Mouse (Mus musculus) kidney, embryonic 15.5 days (tissue): ENCODE results near the gene Als2. TPM values are rescaled to one million over a fixed set of nuclear protein-coding genes. Genes with fewer than 3 reads are reported as not detected.

Experiments used
- ATAC-seq: fragments of 200-750 bp; cut with Nextera tagmentation; replicated peaks from 2 replicates; pipeline ENCODE4 v1.8.0; 2017; ENCODE audit warnings: moderate TSS enrichment; ENCODE audit not compliant: low FRiP score
- H3K27ac ChIP-seq: fragments of 300-500 bp; sonication (generic); 2 replicates; pipeline ENCODE4 v1.5.1; 2015; ENCODE audit warnings: mild to moderate bottlenecking, inconsistent platforms
- H3K27me3 ChIP-seq: fragments of 300-500 bp; sonication (generic); 2 replicates; pipeline ENCODE4 v1.6.1; 2015; ENCODE audit warnings: inconsistent platforms
- H3K36me3 ChIP-seq: fragments of 300-500 bp; sonication (generic); 2 replicates; pipeline ENCODE4 v1.6.1; 2015; ENCODE audit warnings: inconsistent platforms
- H3K4me1 ChIP-seq: fragments of 300-500 bp; sonication (generic); 2 replicates; pipeline ENCODE4 v1.6.1; 2015; ENCODE audit warnings: inconsistent platforms
- H3K4me2 ChIP-seq: fragments of 300-500 bp; sonication (generic); 2 replicates; pipeline ENCODE4 v1.6.1; 2015; ENCODE audit warnings: moderate library complexity, mild to moderate bottlenecking, inconsistent platforms
- H3K4me3 ChIP-seq: fragments of 300-500 bp; sonication (generic); replicated peaks from 2 replicates; pipeline ENCODE4 v1.5.1; 2015; ENCODE audit warnings: mild to moderate bottlenecking, inconsistent platforms
- H3K9ac ChIP-seq: fragments of 300-500 bp; sonication (generic); 2 replicates; pipeline ENCODE4 v1.6.1; 2015; ENCODE audit warnings: mild to moderate bottlenecking, inconsistent platforms
- H3K9me3 ChIP-seq: fragments of 300-500 bp; sonication (generic); replicated peaks from 2 replicates; pipeline ENCODE4 v1.6.1; 2016; ENCODE audit warnings: inconsistent platforms
- WGBS: fragments of 180-500 bp; shearing (Covaris S2); methylation state at CpG from one replicate; pipeline ENCODE4 v1.1.7; 2015; ENCODE audit warnings: mixed read lengths; 5-methylcytosine and 5-hydroxymethylcytosine counted together
- polyA plus RNA-seq: library from polyadenylated mRNA; unstranded; fragments of >200 nt; fragmentation: Nextera tagmentation; extraction: Ambion mirVana; gene quantifications from 2 replicates; pipeline ENCODE4 v1.2.1, GENCODE M21; 2015

Gene Als2
- polyA plus RNA-seq, 1 experiment from 2014 or later = 12.9 TPM

DNA sequence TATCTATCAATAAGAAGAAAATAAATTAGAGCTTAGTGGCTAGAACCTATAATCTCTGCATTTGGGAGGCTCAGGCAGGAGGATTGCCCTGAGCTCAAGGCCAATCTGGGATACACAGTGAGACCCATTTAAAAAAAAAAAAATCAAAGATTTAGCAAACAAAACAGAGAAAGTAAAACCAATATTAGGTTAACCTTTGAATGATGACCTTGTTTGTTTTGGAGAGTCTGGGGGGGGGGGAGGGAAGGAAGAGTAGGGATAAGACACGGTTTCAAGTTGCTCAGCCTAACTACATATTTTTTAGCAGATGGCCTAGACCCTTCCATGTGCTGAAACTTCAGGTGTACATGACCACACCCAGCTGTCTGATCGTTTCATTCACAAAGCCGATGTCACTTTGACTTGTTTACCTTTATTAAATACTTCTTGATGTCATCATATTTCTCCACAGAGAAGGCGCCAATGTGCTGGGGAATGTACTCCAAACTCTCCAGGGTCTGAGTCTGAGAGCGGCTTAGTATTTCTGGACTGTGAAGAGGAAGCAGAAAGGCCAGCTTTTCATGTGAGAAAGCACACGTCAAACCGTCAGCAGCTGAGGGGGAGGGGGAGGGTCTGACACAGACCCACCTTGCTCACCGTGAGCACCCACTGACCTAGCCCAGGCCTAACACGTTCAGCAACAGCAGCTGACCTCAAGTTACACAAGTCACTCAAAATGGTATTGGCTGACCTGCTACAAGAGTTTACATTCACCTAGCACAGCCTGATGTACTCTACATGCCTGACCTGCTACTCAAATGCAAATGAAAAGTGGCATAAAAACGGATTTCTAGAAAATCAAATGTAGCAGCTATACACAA is 62.3 kb downstream of the Als2 start:
- Histone ChIP-seq H3K4me3 (no peak overlapping the region), H3K27ac (no peak overlapping the region), H3K9me3 (no peaks in the 10 kb centered on the region), H3K4me1 (no peaks in the 10 kb centered on the region), H3K27me3 (no peaks in the 10 kb centered on the region), H3K4me2 (no peak overlapping the region), H3K9ac (no peak overlapping the region), H3K36me3 (peaks cover 51% of the 10 kb centered on the region)
- 67% methylated on average over 10 of the region's 10 CpGs for WGBS
- ATAC-seq = no peak

DNA sequence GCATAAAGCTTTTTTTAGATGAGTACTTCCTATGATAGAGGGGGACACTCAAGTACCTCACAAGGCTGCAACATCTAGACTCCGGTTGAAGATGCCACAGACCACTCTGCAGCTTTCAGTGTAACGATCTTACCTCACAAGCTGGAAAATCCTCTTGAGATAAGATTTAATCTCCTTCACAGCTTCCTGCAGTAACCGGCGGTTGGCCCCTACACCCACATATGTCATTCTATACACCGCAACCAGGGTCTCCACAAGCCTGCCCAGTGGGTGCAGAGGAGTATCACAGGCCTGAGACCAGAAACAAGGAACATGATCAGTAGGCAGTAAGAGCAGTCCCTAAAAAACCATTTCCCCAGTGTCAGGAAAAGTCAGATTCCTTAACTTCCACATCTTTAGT is 64.0 kb downstream of the Als2 start:
- ATAC-seq = no peak
- Histone ChIP-seq H3K27me3 (no peaks in the 10 kb centered on the region), H3K4me1 (peaks cover 6% of the 10 kb centered on the region), H3K4me2 (no peak overlapping the region), H3K9ac (no peak overlapping the region), H3K9me3 (no peaks in the 10 kb centered on the region), H3K27ac (no peak overlapping the region), H3K36me3 (peaks cover 39% of the 10 kb centered on the region), H3K4me3 (no peak overlapping the region)
- WGBS = 76% methylated on average over 5 of the region's 5 CpGs

DNA sequence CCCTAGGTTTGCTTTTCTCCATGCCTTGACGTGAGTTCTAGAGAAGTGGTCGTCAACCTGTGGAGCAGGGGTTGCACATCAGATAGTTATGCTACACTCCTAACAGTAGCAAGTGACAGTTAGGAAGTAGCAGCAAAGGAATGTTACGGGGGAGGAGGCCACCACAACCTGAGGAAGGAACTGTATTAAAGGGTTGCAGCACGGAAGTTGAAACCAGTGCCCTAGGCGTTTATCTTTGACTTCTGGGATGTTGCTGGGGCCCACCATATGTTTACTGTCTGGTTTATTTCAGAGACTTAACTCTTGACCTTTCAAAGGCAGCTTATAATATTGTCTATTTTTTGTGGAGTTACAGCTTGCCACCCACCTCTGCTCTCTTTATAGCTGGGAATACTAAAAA is 65.2 kb downstream of the Als2 start:
- no peak overlapping the region for H3K4me2 ChIP-seq
- peaks cover 9% of the 10 kb centered on the region for H3K4me1 ChIP-seq
- ATAC-seq = 0 out of 2 replicates have a peak, but pooled peaks have one; percentile 18
- H3K27me3 ChIP-seq = no peaks in the 10 kb centered on the region
- no peak overlapping the region for H3K9ac ChIP-seq
- WGBS = 40% methylated on average over 5 of the region's 5 CpGs
- peak overlapping the region; percentile 63 for H3K27ac ChIP-seq
- H3K36me3 ChIP-seq = peaks cover 39% of the 10 kb centered on the region
- no peaks in the 10 kb centered on the region for H3K9me3 ChIP-seq
- no peak overlapping the region for H3K4me3 ChIP-seq

DNA sequence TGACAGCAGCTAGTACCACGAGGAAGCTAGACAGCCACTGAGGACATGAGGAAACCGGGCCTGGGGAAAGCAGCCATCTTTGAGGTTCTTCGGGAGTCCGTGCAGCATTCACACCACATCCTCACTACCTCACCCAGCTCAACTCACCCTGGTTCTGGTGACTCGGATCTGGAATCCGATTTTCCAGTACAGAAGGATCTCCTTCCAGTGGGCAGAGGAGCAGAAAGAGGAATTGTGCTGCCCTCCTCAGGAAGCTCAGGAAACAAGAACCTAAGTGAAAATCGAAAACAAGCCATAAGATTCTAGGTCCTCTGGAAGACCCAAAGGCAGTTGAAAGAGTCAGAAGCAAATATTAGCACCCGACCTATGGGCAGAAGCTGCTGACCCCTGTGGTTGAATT is 66.7 kb downstream of the Als2 start:
- no peak overlapping the region for H3K9ac ChIP-seq
- no peak overlapping the region for H3K4me2 ChIP-seq
- H3K27me3 ChIP-seq = no peaks in the 10 kb centered on the region
- WGBS = 80% methylated on average over 8 of the region's 8 CpGs
- H3K4me1 ChIP-seq = peaks cover 10% of the 10 kb centered on the region
- H3K4me3 ChIP-seq = no peak overlapping the region
- H3K27ac ChIP-seq = 0 out of 2 replicates have a peak overlapping the region, but pooled peaks have one; percentile 58
- ATAC-seq = no peak
- H3K9me3 ChIP-seq = no peaks in the 10 kb centered on the region
- H3K36me3 ChIP-seq = peaks cover 43% of the 10 kb centered on the region

DNA sequence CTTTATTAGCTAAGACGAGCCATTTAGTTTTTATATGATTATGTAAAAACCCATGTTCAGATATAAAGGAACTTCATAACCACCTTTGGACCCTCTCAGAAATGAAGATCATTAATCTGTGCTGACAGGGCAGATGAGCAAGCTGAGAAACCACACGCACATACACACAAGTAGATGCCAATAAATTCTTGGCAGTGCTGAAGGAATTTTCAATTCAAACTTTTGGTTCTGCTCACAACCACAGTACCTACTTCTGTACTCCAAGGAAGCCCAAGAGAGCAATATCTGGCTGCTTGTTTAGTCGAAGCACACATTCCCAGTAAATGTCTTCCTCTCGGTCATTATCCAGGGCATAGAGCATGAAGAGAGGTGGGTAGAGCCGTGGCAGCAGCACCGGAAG is 67.4 kb downstream of the Als2 start:
- WGBS = 79% methylated on average over 6 of the region's 6 CpGs
- Histone ChIP-seq H3K4me3 (no peak overlapping the region), H3K4me1 (peaks cover 10% of the 10 kb centered on the region), H3K4me2 (no peak overlapping the region), H3K36me3 (peaks cover 41% of the 10 kb centered on the region), H3K9ac (no peak overlapping the region), H3K27ac (peak overlapping the region; percentile 58), H3K9me3 (no peaks in the 10 kb centered on the region), H3K27me3 (no peaks in the 10 kb centered on the region)
- ATAC-seq = no peak

DNA sequence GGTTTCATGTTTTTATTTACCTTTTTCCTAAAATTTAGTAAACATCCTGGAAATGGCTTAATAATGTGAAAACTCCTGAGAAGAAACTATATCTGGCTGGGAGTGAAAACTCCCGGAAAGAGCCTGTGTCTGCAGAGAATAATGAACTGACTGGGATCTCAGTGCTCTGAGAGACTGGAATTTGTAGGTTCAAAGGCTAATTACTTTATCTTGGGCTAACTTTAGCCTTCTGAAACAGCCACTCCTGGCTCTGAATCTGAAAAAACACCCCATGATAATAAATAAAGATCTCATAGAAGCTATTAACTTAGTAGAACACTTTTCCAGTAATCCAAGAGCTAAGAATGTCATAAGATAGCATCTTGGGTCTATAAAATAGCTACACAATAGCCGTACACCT is 68.5 kb downstream of the Als2 start:
- Histone ChIP-seq H3K9ac (no peak overlapping the region), H3K4me1 (peaks cover 10% of the 10 kb centered on the region), H3K9me3 (no peaks in the 10 kb centered on the region), H3K27ac (peak overlapping the region; percentile 86), H3K36me3 (peaks cover 46% of the 10 kb centered on the region), H3K4me2 (no peak overlapping the region), H3K4me3 (no peak overlapping the region), H3K27me3 (no peaks in the 10 kb centered on the region)
- WGBS = 33% methylated on average over 2 of the region's 2 CpGs
- no peak for ATAC-seq

DNA sequence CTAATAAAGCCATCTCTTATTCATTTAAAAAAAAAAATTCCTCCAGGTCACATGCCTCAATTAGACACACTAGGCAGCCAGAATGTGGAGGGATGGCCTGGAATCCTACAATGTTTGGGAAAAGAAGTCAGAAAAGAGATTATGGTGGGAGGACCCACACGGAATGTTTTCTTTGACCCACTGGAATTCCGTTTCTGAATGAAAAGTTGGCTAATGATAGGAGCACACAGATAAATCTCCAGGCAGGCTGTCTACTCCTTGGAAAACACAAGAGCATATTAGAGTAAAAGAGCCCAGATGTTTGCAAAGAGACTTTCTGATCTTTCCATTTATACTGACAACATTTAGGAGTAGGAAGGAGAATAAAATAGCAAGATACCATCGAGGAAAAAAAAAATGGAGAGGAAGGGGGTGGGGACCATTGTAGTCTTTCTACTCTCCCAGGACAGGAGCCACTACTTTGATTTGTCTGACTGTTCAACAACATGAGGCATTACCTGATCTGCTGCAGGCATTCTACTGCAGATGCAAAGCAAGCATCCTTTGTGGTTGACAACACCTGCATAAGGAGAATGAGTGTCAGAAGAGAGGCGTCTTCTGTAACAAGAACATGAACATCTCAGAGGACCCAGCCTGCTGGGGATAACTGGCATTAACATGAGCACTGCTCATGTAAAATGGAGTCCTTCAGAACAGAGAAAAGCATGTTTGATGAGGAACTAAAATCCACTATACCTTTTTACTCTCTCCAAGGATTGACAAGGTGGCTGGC is 69.2 kb downstream of the Als2 start:
- Histone ChIP-seq H3K27ac (peak overlapping the region; percentile 86), H3K27me3 (no peaks in the 10 kb centered on the region), H3K4me1 (peaks cover 10% of the 10 kb centered on the region), H3K9me3 (no peaks in the 10 kb centered on the region), H3K4me3 (no peak overlapping the region), H3K36me3 (peaks cover 46% of the 10 kb centered on the region), H3K4me2 (no peak overlapping the region), H3K9ac (no peak overlapping the region)
- 56% methylated on average over 4 of the region's 4 CpGs for WGBS
- 0 out of 2 replicates have a peak, but pooled peaks have one; percentile 52 for ATAC-seq

DNA sequence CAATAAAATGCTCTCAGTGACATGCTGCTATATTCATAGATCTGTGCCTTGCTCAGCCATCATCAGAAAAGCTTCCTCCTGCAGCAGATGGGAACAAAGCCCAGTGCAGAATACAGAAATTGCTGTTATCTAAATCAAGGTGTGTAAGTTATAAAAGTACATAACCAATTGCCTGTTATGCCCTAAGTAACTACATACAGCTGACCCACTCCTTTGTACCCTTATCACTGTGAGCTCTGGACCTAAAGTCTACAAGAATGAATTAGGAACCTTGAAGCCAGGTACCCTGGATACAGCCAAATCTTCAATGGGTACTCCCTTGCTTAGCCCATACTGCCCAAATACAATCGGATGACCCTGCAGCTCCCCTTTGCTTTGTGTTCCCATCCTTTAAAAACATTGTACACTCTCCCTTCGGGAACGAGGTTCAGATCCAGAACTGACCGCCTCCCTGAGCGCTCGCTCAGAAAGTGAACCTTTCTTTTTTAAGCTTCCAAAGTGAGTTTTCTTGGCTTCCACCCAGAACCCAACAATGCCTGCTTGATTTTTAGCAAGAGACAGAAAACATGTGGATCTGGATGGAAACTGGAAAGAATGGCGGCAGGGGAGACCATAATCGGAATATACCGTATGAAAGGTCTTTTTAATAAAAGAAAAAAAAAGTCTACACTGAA is 70.7 kb downstream of the Als2 start:
- peaks cover 46% of the 10 kb centered on the region for H3K36me3 ChIP-seq
- peaks cover 10% of the 10 kb centered on the region for H3K4me1 ChIP-seq
- no peak overlapping the region for H3K4me3 ChIP-seq
- 86% methylated on average over 9 of the region's 9 CpGs for WGBS
- H3K9ac ChIP-seq = no peak overlapping the region
- no peak for ATAC-seq
- H3K9me3 ChIP-seq = no peaks in the 10 kb centered on the region
- no peaks in the 10 kb centered on the region for H3K27me3 ChIP-seq
- no peak overlapping the region for H3K4me2 ChIP-seq
- H3K27ac ChIP-seq = peak overlapping the region; percentile 77; the same call in 1 of the 2 replicates

DNA sequence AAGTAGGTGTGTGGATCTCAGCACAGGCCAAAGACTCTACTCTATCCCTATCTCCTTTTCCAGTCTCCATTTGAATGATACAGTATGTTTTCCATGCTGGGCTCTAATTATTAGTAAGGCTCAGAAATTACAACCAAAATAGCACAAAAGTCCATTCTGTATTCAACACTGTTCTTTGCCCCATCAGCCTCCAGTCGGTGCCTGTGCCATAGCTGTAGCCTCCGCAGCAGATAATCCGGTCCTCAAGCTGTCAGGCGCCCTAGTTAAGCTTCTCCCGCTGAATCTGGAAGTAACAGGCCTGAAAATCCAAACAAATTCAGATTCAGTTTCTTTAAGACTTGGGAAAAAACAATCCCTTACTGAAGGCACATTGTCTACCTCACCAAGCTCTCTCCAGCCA is 73.1 kb downstream of the Als2 start:
- H3K27ac ChIP-seq = no peak overlapping the region
- no peak for ATAC-seq
- no peaks in the 10 kb centered on the region for H3K9me3 ChIP-seq
- H3K36me3 ChIP-seq = peaks cover 36% of the 10 kb centered on the region
- H3K4me2 ChIP-seq = no peak overlapping the region
- no peak overlapping the region for H3K4me3 ChIP-seq
- H3K27me3 ChIP-seq = no peaks in the 10 kb centered on the region
- H3K9ac ChIP-seq = no peak overlapping the region
- WGBS = 86% methylated on average over 5 of the region's 5 CpGs
- H3K4me1 ChIP-seq = peaks cover 10% of the 10 kb centered on the region

DNA sequence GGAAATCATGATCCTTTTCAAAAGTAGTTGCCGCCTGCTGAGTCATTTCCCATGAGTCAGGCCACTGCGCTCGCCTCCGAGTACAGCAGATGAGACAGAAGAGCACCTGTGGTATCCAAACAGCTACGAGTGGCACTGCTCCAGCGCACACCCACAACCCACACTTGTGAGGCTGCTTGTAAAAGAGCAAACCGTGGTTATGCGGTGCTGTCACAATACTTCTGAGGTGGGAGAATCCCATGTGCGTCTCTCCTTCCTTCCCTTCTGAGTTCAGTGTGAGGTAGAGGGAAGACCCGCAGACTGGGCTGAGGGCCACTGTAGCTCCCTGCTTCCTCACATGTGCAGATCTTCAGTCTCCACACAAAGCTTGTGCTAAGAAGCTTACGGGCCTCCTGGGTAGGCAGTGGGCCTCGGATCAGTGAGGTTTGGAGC is 74.0 kb downstream of the Als2 start, which contains the start of gene Mpp4:
Gene Mpp4 (minus strand): TSS at position 360 of the 432 bp plus-strand sequence.
- Histone ChIP-seq H3K36me3 (peaks cover 34% of the 10 kb centered on the region), H3K9me3 (no peaks in the 10 kb centered on the region), H3K4me2 (no peak within 1 kb of the TSS), H3K27ac (no peak within 1 kb of the TSS), H3K27me3 (no peaks in the 10 kb centered on the region), H3K9ac (no peak within 1 kb of the TSS), H3K4me3 (no peak within 1 kb of the TSS), H3K4me1 (peaks cover 3% of the 10 kb centered on the region)
- no peak for ATAC-seq
- 72% methylated on average over 12 of the region's 12 CpGs for WGBS

DNA sequence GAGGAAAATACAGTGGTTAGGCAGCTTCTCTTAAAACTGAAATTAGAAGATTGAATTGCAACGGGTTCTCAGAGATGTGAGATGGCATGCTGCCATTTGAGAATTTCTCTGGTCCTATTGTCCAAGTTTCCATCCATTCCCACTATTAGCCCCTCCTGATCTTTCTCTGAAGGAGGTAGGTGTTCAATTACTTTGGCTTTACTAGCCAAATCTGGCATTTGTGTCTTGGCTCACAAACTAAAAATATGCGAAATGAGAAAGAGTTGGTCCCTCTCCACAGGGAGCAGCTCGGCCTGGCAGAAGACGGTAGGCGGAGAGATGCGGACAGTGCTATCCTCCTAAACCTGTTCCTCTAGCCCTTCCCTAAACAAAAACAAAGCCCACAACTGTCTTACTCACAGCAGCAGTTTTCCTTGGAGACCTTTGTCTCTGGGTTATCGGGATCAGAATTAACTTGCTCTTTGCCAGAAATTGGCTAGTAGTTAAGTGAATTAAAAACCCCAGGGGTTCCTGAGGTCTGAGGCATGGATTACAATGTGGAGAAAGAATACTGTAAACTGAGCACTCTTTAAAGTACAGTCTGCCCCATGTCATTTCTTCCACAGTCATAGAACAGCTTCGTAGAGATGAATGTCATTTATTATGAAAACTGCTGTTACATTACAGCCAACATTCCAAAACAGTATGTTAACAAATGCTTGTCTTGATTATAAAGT is 74.6 kb downstream of the Als2 start:
- Histone ChIP-seq H3K27me3 (no peaks in the 10 kb centered on the region), H3K27ac (no peak overlapping the region), H3K9me3 (no peaks in the 10 kb centered on the region), H3K36me3 (peaks cover 28% of the 10 kb centered on the region), H3K4me2 (no peak overlapping the region), H3K4me3 (no peak overlapping the region), H3K9ac (no peak overlapping the region), H3K4me1 (peaks cover 2% of the 10 kb centered on the region; the same call in 1 of the 2 replicates)
- 75% methylated on average over 8 of the region's 8 CpGs for WGBS
- no peak for ATAC-seq
